Mouse (Mus musculus): Measurements from ENCODE around the gene Katna1. TPM values are rescaled to one million over a fixed set of nuclear protein-coding genes. Genes with fewer than 3 reads are reported as not detected.

The Katna1 gene
- polyA plus RNA-seq, 1 experiment from 2014 or later: 74.0 TPM

DNA sequence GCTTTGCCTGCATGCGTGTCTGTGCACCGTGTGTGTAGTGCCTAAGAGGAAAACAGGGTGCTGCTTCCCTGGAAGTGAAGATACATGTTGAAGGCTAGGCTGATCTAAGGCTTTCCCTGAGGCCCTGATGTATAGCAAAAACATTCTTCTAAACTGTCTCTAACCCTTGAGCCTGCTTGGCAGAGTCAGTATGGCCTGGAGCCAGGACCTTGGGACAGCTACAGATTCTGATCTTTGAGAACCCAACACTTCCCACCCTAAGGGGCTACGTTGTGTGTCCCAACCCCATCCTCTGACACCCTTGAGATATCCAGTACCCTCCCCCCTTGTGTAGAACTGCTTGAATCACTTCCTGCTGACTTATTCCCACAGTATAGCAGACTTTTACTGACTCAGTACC is 52.6 kb downstream of the Katna1 start:
- no peak for DNase-seq (ENCODE audit: low spot score)

DNA sequence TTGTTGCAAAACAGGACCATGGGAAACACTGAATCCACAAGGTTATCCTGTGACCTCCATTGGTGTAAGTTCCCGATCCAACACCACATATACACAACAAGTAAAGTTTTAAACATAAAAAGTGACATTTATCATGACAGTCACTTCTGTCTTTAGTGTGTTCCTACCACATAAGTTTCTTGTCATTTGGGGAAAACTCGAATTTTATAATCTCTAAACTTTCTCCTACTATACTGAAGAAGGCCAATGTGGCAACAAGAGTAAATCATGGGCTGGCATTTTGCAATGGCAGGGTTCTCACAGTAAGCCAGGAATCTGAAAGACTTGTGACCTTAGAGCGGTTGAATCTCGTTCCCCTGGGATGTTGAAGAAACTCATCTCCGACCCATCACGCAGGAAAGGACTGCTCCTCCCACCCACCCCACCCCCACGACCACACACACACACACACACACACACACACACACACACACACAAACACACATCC is 54.0 kb downstream of the Katna1 start:
- no peak for DNase-seq (ENCODE audit: low spot score)

DNA sequence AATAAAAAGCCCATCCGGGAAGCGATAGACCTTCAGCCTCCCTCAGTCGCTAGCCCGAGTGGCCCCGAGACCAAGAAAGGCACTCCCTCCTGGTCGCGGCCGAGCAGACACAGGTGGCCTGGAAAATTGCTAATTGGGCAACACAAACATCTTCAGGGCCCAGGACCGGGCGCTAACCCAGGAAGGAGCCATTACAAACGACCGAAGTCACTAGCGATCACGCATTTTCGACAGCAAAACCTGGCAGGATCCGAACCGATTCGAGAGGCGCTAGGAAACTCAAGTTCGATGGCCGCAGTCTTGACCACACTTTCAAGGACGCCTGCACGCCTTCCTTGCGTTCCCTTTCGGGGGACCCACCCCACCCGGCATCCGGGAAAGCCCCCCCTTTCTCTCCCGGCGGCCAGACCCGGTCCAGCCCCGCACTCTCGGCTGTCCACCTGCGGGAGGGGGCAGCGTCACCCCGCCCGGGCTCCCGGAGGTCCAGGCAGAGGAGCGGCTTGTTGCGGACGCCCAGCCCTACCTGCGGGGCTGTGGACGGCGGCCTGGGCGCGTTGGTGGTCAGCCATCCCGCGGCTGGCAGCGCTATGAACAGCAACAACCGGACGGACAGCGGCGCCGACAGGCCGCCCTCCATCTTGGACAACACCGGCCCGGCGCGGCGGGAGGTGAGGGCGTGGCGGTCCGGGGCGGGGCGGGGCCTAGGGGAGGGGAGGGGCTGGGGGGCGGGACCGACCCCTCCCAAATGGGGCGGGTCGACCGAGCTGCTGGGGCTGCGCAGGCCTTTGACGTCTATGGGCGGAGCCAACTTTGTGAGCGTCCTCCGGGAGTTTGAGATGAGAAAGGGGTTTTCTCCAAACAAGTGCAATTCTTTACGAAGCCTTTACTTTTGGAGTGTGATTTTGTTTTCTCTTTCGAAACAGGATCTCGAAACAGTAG is 54.7 kb downstream of the Katna1 start:
- DNase-seq (ENCODE audit: low spot score): peak; percentile 91

GRCm38 (mm10) chr10:7781214-7781613 is 55.4 kb downstream of the Katna1 start:
- DNase-seq (ENCODE audit: low spot score): no peak

DNA sequence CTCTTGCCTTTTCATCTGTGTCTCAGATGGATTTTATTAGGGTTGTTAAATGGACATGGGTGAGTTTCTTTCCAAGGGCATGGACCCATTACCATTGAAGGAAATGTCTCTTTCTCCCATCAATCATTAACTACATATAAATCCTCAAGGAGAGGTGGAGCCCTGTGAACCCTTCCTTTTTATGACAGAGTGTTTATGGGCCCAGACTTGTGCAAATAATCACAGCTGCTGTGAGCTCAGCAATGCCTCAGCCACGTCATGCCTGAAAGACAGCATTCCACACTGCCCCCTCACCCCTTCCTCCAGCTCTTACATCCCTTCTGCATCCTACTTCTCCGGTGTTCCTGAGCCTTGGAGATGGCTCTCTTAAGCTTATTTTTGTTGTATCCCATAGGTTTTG is 61.5 kb downstream of the Katna1 start:
- DNase-seq (ENCODE audit: low spot score): no peak

DNA sequence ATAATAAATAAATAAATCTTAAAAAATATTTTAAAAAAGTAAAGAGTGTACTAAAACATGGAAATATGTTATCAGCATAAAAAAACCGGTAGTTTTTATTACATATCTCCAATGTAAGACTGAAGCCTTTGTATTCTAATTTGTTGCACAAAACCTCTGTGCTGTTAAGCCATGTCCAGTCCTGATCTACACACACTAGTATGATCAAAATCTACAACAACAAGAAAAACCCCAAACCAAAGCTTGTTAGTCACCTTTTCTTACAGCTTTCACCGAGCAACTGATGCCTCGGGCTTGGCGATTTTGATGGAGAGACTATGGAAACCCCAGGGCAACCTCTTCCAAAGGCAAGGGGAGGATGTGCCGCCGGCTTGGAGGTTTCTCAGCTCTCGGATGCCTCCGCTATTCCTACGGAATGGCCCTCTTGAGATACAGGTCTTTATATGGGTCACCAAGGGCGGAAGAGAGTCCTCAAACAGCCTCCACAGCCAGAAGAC is 66.5 kb downstream of the Katna1 start:
- DNase-seq (ENCODE audit: low spot score): no peak

DNA sequence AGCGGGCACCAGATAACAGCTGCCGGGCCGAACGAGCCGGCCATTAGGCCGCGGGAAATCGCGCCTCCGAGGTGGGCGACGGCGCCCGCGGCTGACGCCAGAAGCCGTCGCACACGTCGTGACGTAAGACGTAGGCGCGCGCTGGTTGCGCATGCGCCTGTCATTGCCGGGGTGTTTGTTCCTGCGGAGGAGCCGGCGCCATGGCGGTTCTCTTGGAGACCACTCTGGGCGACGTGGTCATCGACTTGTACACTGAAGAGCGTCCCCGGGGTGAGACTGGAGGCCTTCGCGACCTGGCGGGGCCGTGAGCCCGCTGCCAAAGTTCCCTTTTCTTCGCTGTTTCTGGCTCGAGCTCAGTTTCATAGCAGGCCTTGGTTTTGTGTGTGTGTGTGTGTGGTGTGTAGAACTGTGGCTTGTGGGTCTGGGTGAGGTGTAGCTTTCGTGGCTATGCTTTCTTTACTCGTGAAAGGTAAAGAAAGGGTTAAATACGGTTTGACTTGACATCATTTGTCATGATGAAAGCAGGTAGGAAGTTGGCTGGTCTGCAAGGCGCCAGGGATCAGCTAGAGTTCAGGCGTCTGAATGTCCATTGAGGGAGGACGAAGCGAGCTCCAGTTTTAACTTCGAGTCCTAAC is 67.1 kb downstream of the Katna1 start, which contains the start of the genes Ginm1 and Ppil4:
TSS of gene Ginm1 (minus strand) at position 74 of the 635 bp plus-strand sequence.
TSS of gene Ppil4 (plus strand) at position 141 of the 635 bp plus-strand sequence.
- peak; percentile 94 for DNase-seq (ENCODE audit: low spot score)

DNA sequence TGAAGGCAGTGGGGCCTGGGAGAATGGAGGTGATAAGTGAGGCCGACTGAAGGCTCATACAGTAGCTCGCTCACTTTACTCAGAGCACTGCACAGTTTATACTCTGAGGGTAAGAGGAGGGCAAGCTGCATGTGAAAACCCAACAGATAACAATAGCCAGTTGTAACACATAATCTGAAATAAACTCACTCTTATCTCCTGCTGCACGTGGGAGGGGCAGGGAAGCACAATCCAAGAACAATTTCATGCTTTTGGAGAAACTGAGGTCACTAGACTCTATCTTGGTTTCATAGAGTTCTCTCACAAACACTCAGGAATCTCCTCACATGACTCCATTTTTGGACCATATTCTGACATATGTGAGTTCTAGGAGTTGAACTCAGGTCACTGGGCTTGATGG is 75.5 kb downstream of the Katna1 start:
- DNase-seq (ENCODE audit: low spot score): no peak

DNA sequence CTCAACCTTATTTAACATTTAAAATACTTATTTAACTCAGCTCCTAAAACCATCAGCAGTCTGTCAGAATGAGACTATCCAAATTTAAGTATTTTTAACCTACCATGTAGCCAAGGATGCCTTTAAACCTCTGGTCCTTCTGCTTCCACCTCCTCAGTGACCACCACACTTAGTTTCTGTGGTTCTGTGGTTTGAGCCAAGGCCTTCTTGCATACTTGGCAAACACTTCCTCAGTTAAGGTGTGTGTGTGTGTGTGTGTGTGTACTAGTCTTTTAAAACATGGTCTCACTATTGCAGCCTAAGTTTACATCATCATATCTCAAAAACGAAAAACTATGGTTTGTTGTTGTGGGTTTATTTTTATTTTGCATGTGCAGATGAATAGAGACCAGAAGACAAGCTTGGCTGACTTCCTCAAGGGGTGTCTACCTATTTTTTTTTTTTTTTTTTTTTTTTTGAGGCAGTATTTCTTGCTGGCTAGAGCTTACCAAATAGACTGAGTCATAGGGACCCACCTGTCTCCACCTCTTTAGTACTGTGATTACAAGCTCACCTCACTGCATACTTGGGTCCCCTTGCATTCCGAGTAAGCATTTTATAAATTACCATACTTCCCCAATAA is 76.8 kb downstream of the Katna1 start:
- DNase-seq (ENCODE audit: low spot score): no peak

DNA sequence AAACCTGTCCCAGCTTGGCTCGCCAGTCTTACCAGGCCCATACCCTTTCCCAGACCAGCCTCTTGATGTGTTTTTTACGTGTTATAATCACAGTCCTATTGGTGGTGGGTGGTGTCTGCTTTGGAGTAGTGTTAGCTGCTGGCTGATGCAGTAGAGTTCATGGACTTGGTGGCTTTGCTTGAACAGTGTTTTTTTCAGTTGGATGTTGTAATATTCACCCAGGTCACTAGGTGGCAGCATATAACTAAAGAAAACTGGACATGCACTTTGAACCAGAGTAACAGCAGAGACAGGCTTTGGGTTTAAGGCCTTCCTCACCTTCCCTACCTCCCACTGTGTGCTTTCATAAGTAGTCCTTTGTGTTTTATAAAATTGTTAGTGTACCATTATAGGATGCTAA is 84.1 kb downstream of the Katna1 start:
- DNase-seq (ENCODE audit: low spot score): peak; percentile 83

Other genes with a start within 250 kb of the Katna1 start
- 1.2 and 1.3 TPM in 2 replicates for gene Lrp11, start 136.2 kb upstream of the Katna1 start, polyA plus RNA-seq (2015; fragmentation: Nextera tagmentation; extraction: Ambion mirVana)
- gene Nup43, start 58.5 kb upstream of the Katna1 start, polyA plus RNA-seq (2015; fragmentation: Nextera tagmentation; extraction: Ambion mirVana): 41.7 and 42.0 TPM in 2 replicates
- gene Pcmt1, start 44.9 kb upstream of the Katna1 start, polyA plus RNA-seq (2015; fragmentation: Nextera tagmentation; extraction: Ambion mirVana): 132 and 140 TPM in 2 replicates
- 4.2 and 5.2 TPM in 2 replicates for gene Lats1, start 44.8 kb upstream of the Katna1 start, polyA plus RNA-seq (2015; fragmentation: Nextera tagmentation; extraction: Ambion mirVana)
- 58.0 and 67.5 TPM in 2 replicates for gene Ginm1, start 66.8 kb downstream of the Katna1 start, polyA plus RNA-seq (2015; fragmentation: Nextera tagmentation; extraction: Ambion mirVana)
- 49.8 and 52.5 TPM in 2 replicates for gene Ppil4, start 66.9 kb downstream of the Katna1 start, polyA plus RNA-seq (2015; fragmentation: Nextera tagmentation; extraction: Ambion mirVana)
- gene Zc3h12d, start 106.5 kb downstream of the Katna1 start, polyA plus RNA-seq (2015; fragmentation: Nextera tagmentation; extraction: Ambion mirVana): 2.4 and 2.5 TPM in 2 replicates
- 18.7 and 23.5 TPM in 2 replicates for gene Tab2, start 230.2 kb downstream of the Katna1 start, polyA plus RNA-seq (2015; fragmentation: Nextera tagmentation; extraction: Ambion mirVana)

All from thymus, postnatal 0 days (tissue).